Comparison of ENCODE assay signal across 23 mouse cellular contexts in genomic region chr2:21799616-21800015, GRCm38 (mm10).
DNase-seq lines count a peak whose midpoint lies in the region; ATAC-seq and TF ChIP-seq lines count a peak whose summit lies in the region.
"Had no signal": no experiment of that assay in that cellular context is flagged by ENCODE, and none has a peak within 500 bp of the region (broad histone marks: within the 10 kb centered on the region; RNA-seq: fewer than 3 reads in every experiment).

No protein-coding gene starts in this region.

- peak; percentile 13 for DNase-seq in embryonic facial prominence, embryonic 14.5 days (ENCODE audit: low spot score)
- no peak for DNase-seq in embryonic facial prominence, embryonic 10.5 days (ENCODE audit: low spot score)
- DNase-seq in kidney, adult 8-10 months: no peak
- DNase-seq in CH12.LX (ENCODE audit: extremely low read depth): no peak
- DNase-seq in heart, postnatal 10 days: no peak
- DNase-seq: adrenal gland, adult 8-10 months; adrenal gland, postnatal 25 days; cerebellum, adult 11-12 months; cerebellum, adult 8-10 months; cerebellum, postnatal 10 days; gastrocnemius, postnatal 10 days; gastrocnemius, postnatal 36 days; heart, postnatal 36 days had no signal

- dilution Hi-C loops in CH12.LX (cut with MboI; ENCODE audit: extremely low pct_ligation_motif_present, extremely low pct_unique_long_range_greater_than_20kb, low sequenced_read_pairs): no loop called here

- intact Hi-C loops in heart, postnatal 10 days (cut with DNase I): no loop called here

- no peaks in the 10 kb centered on the region for H3K4me1 ChIP-seq in embryonic facial prominence, embryonic 14.5 days (ENCODE audit: control insufficient read depth, insufficient read depth, low read length)
- H3K4me1 ChIP-seq in embryonic facial prominence, embryonic 10.5 days: no peaks in the 10 kb centered on the region
- H3K4me1 ChIP-seq in kidney, embryonic 15.5 days: no peaks in the 10 kb centered on the region
- no peaks in the 10 kb centered on the region for H3K4me1 ChIP-seq in CH12.LX (ENCODE audit: control insufficient read depth in 1 of 2, insufficient read depth in 2 of 2)
- no peaks in the 10 kb centered on the region for H3K4me1 ChIP-seq in embryonic facial prominence, embryonic 15.5 days
- H3K4me1 ChIP-seq: embryonic facial prominence, embryonic 13.5 days; hindbrain, embryonic 10.5 days; hindbrain, embryonic 13.5 days; intestine, embryonic 15.5 days had no signal

- TF ChIP-seq POLR2A in CH12.LX (IDR thresholded peaks at IDR 0.05; ENCODE audit: low read depth, low read length): no peak

- H3K4me3 ChIP-seq in embryonic facial prominence, embryonic 14.5 days (ENCODE audit: low read depth, low read length): no peak overlapping the region
- no peak overlapping the region for H3K4me3 ChIP-seq in embryonic facial prominence, embryonic 10.5 days
- H3K4me3 ChIP-seq in kidney, embryonic 15.5 days (replicated peaks): no peak overlapping the region
- no peak overlapping the region for H3K4me3 ChIP-seq in CH12.LX (replicated peaks in 1 of 3; ENCODE audit: low read depth in 2 of 3, low read length in 2 of 3, poor library complexity in 1 of 3)
- H3K4me3 ChIP-seq in embryonic facial prominence, embryonic 15.5 days (replicated peaks): no peak overlapping the region
- H3K4me3 ChIP-seq: embryonic facial prominence, embryonic 13.5 days; hindbrain, embryonic 10.5 days; hindbrain, embryonic 13.5 days; intestine, embryonic 15.5 days had no signal

- no peaks in the 10 kb centered on the region for H3K27me3 ChIP-seq in embryonic facial prominence, embryonic 14.5 days (replicated peaks; ENCODE audit: control insufficient read depth, insufficient read depth, low read length)
- no peaks in the 10 kb centered on the region for H3K27me3 ChIP-seq in embryonic facial prominence, embryonic 10.5 days (replicated peaks; ENCODE audit: low read depth, poor library complexity, severe bottlenecking)
- no peaks in the 10 kb centered on the region for H3K27me3 ChIP-seq in kidney, embryonic 15.5 days
- H3K27me3 ChIP-seq in CH12.LX (replicated peaks): no peaks in the 10 kb centered on the region
- H3K27me3 ChIP-seq in embryonic facial prominence, embryonic 15.5 days: no peaks in the 10 kb centered on the region
- H3K27me3 ChIP-seq: embryonic facial prominence, embryonic 13.5 days; hindbrain, embryonic 13.5 days; intestine, embryonic 15.5 days had no signal

- no peak overlapping the region for H3K9ac ChIP-seq in embryonic facial prominence, embryonic 14.5 days (ENCODE audit: low read depth, low read length)
- no peak overlapping the region for H3K9ac ChIP-seq in kidney, embryonic 15.5 days
- H3K9ac ChIP-seq in CH12.LX (ENCODE audit: insufficient read depth, low read depth): no peak overlapping the region
- no peak overlapping the region for H3K9ac ChIP-seq in embryonic facial prominence, embryonic 15.5 days
- H3K9ac ChIP-seq: embryonic facial prominence, embryonic 13.5 days; hindbrain, embryonic 13.5 days; intestine, embryonic 15.5 days had no signal

- no peaks in the 10 kb centered on the region for H3K9me3 ChIP-seq in embryonic facial prominence, embryonic 14.5 days (ENCODE audit: control insufficient read depth, low read length)
- H3K9me3 ChIP-seq in embryonic facial prominence, embryonic 10.5 days: no peaks in the 10 kb centered on the region
- H3K9me3 ChIP-seq in kidney, embryonic 15.5 days (replicated peaks): no peaks in the 10 kb centered on the region
- no peaks in the 10 kb centered on the region for H3K9me3 ChIP-seq in CH12.LX (replicated peaks; ENCODE audit: low read length)
- no peaks in the 10 kb centered on the region for H3K9me3 ChIP-seq in embryonic facial prominence, embryonic 15.5 days (replicated peaks)
- H3K9me3 ChIP-seq: embryonic facial prominence, embryonic 13.5 days; G1E; hindbrain, embryonic 10.5 days; hindbrain, embryonic 13.5 days; intestine, embryonic 15.5 days had no signal

- WGBS in embryonic facial prominence, embryonic 14.5 days: 54% methylated on average over 3 of the region's 3 CpGs
- WGBS in embryonic facial prominence, embryonic 10.5 days: 78% methylated on average over 3 of the region's 3 CpGs
- WGBS in kidney, embryonic 15.5 days: 57% methylated on average over 3 of the region's 3 CpGs
- WGBS in embryonic facial prominence, embryonic 15.5 days: 35% methylated on average over 3 of the region's 3 CpGs

- H3K79me2 ChIP-seq in CH12.LX (replicated peaks; ENCODE audit: control insufficient read depth, extremely low read depth, insufficient read depth, poor library complexity, severe bottlenecking): no peaks in the 10 kb centered on the region

- in situ Hi-C loops in CH12.LX (cut with MboI; ENCODE audit: low pct_ligation_motif_present, low pct_unique_long_range_greater_than_20kb, low sequenced_read_pairs): no loop called here

- ATAC-seq in embryonic facial prominence, embryonic 14.5 days (ENCODE audit: low read depth): peak; percentile 70; the same call in 1 of the 2 replicates
- 0 out of 2 replicates have a peak, but pooled peaks have one; percentile 52 for ATAC-seq in kidney, embryonic 15.5 days (replicated peaks; ENCODE audit: low FRiP score)
- ATAC-seq in embryonic facial prominence, embryonic 15.5 days (ENCODE audit: insufficient number of reproducible peaks, low FRiP score, low TSS enrichment, low read depth): peak; percentile 67
- ATAC-seq: forebrain, embryonic 16.5 days; hindbrain, embryonic 16.5 days; intestine, embryonic 15.5 days had no signal

- no peaks in the 10 kb centered on the region for H3K36me3 ChIP-seq in embryonic facial prominence, embryonic 14.5 days (ENCODE audit: control insufficient read depth, insufficient read depth, low read length)
- H3K36me3 ChIP-seq in embryonic facial prominence, embryonic 10.5 days (replicated peaks): no peaks in the 10 kb centered on the region
- H3K36me3 ChIP-seq in kidney, embryonic 15.5 days: no peaks in the 10 kb centered on the region
- no peaks in the 10 kb centered on the region for H3K36me3 ChIP-seq in CH12.LX (replicated peaks in 1 of 2; ENCODE audit: control insufficient read depth in 1 of 2, insufficient read depth in 1 of 2, low read length in 1 of 2)
- H3K36me3 ChIP-seq in embryonic facial prominence, embryonic 15.5 days: no peaks in the 10 kb centered on the region
- H3K36me3 ChIP-seq: embryonic facial prominence, embryonic 13.5 days; G1E; hindbrain, embryonic 10.5 days; hindbrain, embryonic 13.5 days; intestine, embryonic 15.5 days had no signal

- H3K27ac ChIP-seq in embryonic facial prominence, embryonic 14.5 days (replicated peaks; ENCODE audit: low read depth, low read length): no peak overlapping the region
- no peak overlapping the region for H3K27ac ChIP-seq in embryonic facial prominence, embryonic 10.5 days (replicated peaks)
- no peak overlapping the region for H3K27ac ChIP-seq in kidney, embryonic 15.5 days
- no peak overlapping the region for H3K27ac ChIP-seq in CH12.LX (ENCODE audit: insufficient read depth, low read depth)
- no peak overlapping the region for H3K27ac ChIP-seq in embryonic facial prominence, embryonic 15.5 days (replicated peaks)
- H3K27ac ChIP-seq: embryonic facial prominence, embryonic 13.5 days; hindbrain, embryonic 10.5 days; hindbrain, embryonic 13.5 days; intestine, embryonic 15.5 days had no signal

- no peak for TF ChIP-seq RAD21 in CH12.LX (IDR thresholded peaks at IDR 0.05; ENCODE audit: low read depth, low read length)

- no peak overlapping the region for H3K4me2 ChIP-seq in embryonic facial prominence, embryonic 14.5 days (ENCODE audit: low read depth, low read length)
- no peak overlapping the region for H3K4me2 ChIP-seq in kidney, embryonic 15.5 days
- H3K4me2 ChIP-seq in CH12.LX (ENCODE audit: insufficient read depth, low read depth, poor library complexity, severe bottlenecking): peak overlapping the region; percentile 25; the same call in 1 of the 2 replicates
- no peak overlapping the region for H3K4me2 ChIP-seq in embryonic facial prominence, embryonic 15.5 days (replicated peaks)
- H3K4me2 ChIP-seq: embryonic facial prominence, embryonic 13.5 days; heart, embryonic 11.5 days; hindbrain, embryonic 13.5 days; intestine, embryonic 15.5 days had no signal

- TF ChIP-seq EP300 in CH12.LX (IDR thresholded peaks at IDR 0.05; ENCODE audit: low read length): no peak

- TF ChIP-seq CTCF in CH12.LX (conservative IDR thresholded peaks at IDR 0.05 in 1 of 2, IDR thresholded peaks at IDR 0.05 in 1 of 2; ENCODE audit: low read depth in 2 of 2, low read length in 2 of 2): no peak

TF ChIP-seq in CH12.LX, 34 proteins besides CTCF, POLR2A, EP300 and RAD21:
- no peak for TF ChIP-seq ZKSCAN1 (IDR thresholded peaks at IDR 0.05; ENCODE audit: borderline replicate concordance, low read depth, low read length)
- TF ChIP-seq ZMIZ1 (IDR thresholded peaks at IDR 0.05; ENCODE audit: low read depth, low read length): no peak
- no peak for TF ChIP-seq NELFE (IDR thresholded peaks at IDR 0.05; ENCODE audit: low read depth, low read length)
- TF ChIP-seq TCF12 (IDR thresholded peaks at IDR 0.05; ENCODE audit: low read depth, low read length): no peak
- TF ChIP-seq USF1 (IDR thresholded peaks at IDR 0.05; ENCODE audit: low read depth, low read length): no peak
- no peak for TF ChIP-seq TBP (conservative IDR thresholded peaks at IDR 0.05; ENCODE audit: low read depth, low read length)
- no peak for TF ChIP-seq KAT2A (IDR thresholded peaks at IDR 0.05; ENCODE audit: insufficient replicate concordance, low read length)
- no peak for TF ChIP-seq BHLHE40 (IDR thresholded peaks at IDR 0.05; ENCODE audit: low read depth, low read length)
- no peak for TF ChIP-seq SIN3A (IDR thresholded peaks at IDR 0.05; ENCODE audit: low read length)
- TF ChIP-seq ELF1 (IDR thresholded peaks at IDR 0.05; ENCODE audit: low read depth, low read length): no peak
- no peak for TF ChIP-seq CHD2 (IDR thresholded peaks at IDR 0.05; ENCODE audit: low read length)
- TF ChIP-seq GABPA (IDR thresholded peaks at IDR 0.05; ENCODE audit: insufficient replicate concordance, low read depth, low read length): no peak
- TF ChIP-seq MYC (IDR thresholded peaks at IDR 0.05; ENCODE audit: low read depth, low read length): no peak
- no peak for TF ChIP-seq JUND (conservative IDR thresholded peaks at IDR 0.05; ENCODE audit: low read depth, low read length)
- no peak for TF ChIP-seq PAX5 (IDR thresholded peaks at IDR 0.05; ENCODE audit: low read length)
- TF ChIP-seq MEF2A (IDR thresholded peaks at IDR 0.05; ENCODE audit: borderline replicate concordance, low read depth, low read length): no peak
- no peak for TF ChIP-seq MXI1 (IDR thresholded peaks at IDR 0.05; ENCODE audit: low read depth, low read length)
- no peak for TF ChIP-seq E2F4 (IDR thresholded peaks at IDR 0.05; ENCODE audit: insufficient replicate concordance, low read depth, low read length)
